Mouse (Mus musculus): ENCODE results near the gene Gm8251. TPM values are rescaled to one million over a fixed set of nuclear protein-coding genes. Genes with fewer than 3 reads are reported as not detected.

Gm8251 gene
- polyA plus RNA-seq, 1 experiment from 2014 or later, result not detected

Other genes with a start within 250 kb of the Gm8251 start
- 14.8 and 17.5 TPM in 2 replicates for gene Uxs1, start 234.1 kb downstream of the Gm8251 start, polyA plus RNA-seq (2015; fragmentation: Nextera tagmentation; extraction: Ambion mirVana)
- 51.1 and 52.8 TPM in 2 replicates for gene Tpp2, start 128.3 kb downstream of the Gm8251 start, polyA plus RNA-seq (2015; fragmentation: Nextera tagmentation; extraction: Ambion mirVana)
- gene Mettl21c, start 41.9 kb downstream of the Gm8251 start, polyA plus RNA-seq (2015; fragmentation: Nextera tagmentation; extraction: Ambion mirVana), result 0.33 and 0.49 TPM in 2 replicates
- gene Tex30, start 40.5 kb upstream of the Gm8251 start, polyA plus RNA-seq (2015; fragmentation: Nextera tagmentation; extraction: Ambion mirVana), result 58.4 and 71.5 TPM in 2 replicates
- gene Kdelc1, start 56.9 kb upstream of the Gm8251 start, polyA plus RNA-seq (2015; fragmentation: Nextera tagmentation; extraction: Ambion mirVana), result 39.9 and 45.6 TPM in 2 replicates
- gene Bivm, start 57.0 kb upstream of the Gm8251 start, polyA plus RNA-seq (2015; fragmentation: Nextera tagmentation; extraction: Ambion mirVana), result 15.2 and 17.1 TPM in 2 replicates
- gene Ercc5, start 85.8 kb upstream of the Gm8251 start, polyA plus RNA-seq (2015; fragmentation: Nextera tagmentation; extraction: Ambion mirVana), result 10.5 and 12.0 TPM in 2 replicates
- gene Mettl21e, start 157.0 kb upstream of the Gm8251 start, polyA plus RNA-seq (2015; fragmentation: Nextera tagmentation; extraction: Ambion mirVana), result not detected in 2 replicates

All from intestine, embryonic 16.5 days (tissue).